Mouse (Mus musculus) gastrocnemius, postnatal 14 days (tissue): ENCODE data around the gene 2410004B18Rik. TPM values are rescaled to one million over a fixed set of nuclear protein-coding genes. Genes with fewer than 3 reads are reported as not detected.
"Not testable (repeated sequence)": the region's sequence is repeated elsewhere in the genome, so short reads cannot be mapped to it uniquely, and the experiment has no call there.

Experiments
- DNase-seq: peaks from one replicate; pipeline ENCODE4 v3.0.0; 2021; ENCODE audit warnings: mixed read lengths
- intact Hi-C: fragments of 180-260 bp; cut with DNase I; formaldehyde crosslinking; loops from one replicate; pipeline ENCODE4 v1.15.1; 2025; ENCODE audit warnings: low total_unique reads
- long read RNA-seq, 2 experiments: library from polyadenylated mRNA; stranded (forward); transcript quantifications; one replicate each; pipeline ENCODE4 v2.0.0; 2021
- total RNA-seq, 2 experiments: library from RNA; stranded (reverse); gene quantifications; 2 replicates each; pipeline ENCODE4 v1.2.3; 2021

2410004B18Rik gene
- total RNA-seq, result 10 to 100 TPM; 12.1 to 15.0 TPM
- long read RNA-seq, experiment 1, transcript 2410004B18Rik-201 (3 exons, 1,547 nt), result major isoform, 18 of 22 reads
- long read RNA-seq, experiment 1, partial matches to known transcripts, result 0 of 22 reads
- long read RNA-seq, experiment 1, other reads (novel, unspliced or antisense), result 0 of 22 reads
- long read RNA-seq, experiment 2, transcript 2410004B18Rik-201 (3 exons, 1,547 nt), result major isoform, 21 of 30 reads
- long read RNA-seq, experiment 2, transcript 2410004B18Rik-207 (3 exons, 724 nt), result minor isoform, 6 of 30 reads
- long read RNA-seq, experiment 2, partial matches to known transcripts, result 1 of 30 reads
- long read RNA-seq, experiment 2, other reads (novel, unspliced or antisense), result 1 of 30 reads

DNA sequence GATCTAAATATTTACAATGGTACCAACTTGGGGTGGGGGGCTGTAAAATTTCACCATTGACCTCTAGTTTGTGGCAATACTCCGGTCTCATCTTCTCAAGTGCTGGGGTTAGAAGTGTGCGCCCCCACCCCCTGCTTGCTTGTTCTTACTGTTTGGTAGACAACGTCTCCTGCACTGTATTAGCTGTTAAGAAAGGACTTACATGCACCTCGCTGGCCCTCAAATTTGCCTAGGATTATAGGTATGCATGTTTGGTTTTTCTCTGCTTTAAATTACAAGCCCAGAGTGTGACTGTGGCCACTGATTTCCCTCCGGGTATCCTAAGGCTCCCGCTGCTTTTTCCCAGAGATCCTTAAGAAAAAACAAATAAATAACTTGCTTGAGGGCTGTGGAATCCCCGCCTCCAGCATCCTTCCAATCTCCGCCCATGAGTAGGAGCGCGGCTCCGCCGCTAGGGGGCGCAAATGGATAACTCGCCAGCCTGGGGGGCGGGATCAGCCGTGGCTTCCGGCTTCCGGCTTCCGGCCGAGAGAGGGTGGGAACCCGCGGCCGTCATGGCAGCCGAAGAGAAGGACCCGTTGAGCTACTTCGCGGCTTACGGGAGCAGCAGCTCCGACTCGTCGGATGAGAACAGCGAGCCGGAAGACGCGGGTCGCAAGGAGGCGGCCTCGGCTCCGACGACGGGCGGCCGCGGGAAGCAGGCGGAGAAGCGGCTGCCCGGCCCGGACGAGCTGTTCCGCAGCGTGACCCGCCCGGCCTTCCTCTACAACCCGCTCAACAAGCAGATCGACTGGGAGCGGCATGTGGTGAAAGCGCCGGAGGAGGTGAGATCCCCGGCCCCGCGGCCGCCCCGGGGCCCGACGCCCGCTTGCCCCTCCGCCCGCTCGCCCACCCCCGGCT lies at the start of gene 2410004B18Rik:
TSS of gene 2410004B18Rik (plus strand) at position 510 of the 900 bp plus-strand sequence.
- intact Hi-C loops, result no loop called here

DNA sequence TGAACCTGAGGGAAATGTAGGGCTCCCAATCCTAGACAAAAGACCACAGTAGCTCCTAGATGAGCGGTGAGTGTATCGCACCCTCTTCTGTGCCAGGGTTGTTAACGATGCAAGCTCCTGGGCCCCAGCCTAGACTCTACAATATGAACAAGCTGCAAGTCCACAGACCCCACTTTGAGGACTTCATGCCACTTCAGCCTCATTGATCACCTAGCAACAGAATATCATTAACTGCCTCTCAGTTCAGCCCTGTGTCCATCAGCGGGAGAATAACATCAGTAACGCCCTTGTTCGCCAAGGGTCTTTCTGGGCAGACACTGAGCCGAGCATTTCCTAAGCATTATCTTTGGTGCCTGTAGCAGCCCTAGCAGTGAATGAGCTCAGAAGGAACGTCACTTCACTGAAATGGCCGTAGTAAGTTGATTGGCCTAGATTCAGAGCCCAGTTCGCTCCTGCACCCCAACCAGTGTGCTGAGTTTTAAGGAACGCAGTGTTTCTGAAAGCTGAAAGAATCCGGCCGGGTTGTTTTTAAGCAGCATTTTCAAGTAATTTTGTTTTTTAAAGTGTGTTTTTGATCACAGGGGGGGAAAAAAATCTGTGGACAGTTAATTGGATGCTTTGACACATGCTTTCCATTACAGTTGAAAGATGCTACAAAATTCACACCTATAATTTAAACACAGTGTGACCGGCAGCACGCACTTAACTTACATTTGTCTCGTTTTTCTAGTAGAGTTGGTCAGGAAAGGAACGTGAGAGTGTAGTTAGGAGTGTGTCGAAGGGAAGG lies 47.3 kb upstream of the 2410004B18Rik start:
- no peak for DNase-seq
- intact Hi-C loops, result no loop called here

More for the DNA sequence above, at the start of gene 2410004B18Rik:
- DNase-seq, result peak; percentile 92

DNA sequence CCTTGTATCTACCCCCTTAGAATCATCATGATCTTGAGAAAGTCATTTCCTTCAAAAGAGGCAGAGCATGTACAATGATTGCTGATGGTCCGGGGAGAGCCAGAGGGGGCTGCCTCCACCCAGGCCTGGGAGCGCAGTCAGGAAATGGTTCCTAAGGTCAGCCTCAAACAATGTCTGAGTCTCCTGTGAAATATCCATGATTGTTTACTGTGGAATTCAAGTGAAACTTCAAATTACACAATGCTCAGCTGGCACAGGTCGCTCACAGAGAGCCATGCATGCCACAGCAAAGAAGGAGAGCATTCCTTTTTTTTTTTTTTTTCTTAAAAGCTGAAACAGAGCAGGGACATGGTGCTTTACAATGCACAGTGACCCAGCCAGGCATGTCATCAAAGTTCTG lies 45.4 kb upstream of the 2410004B18Rik start:
- no peak for DNase-seq
- intact Hi-C loops, result no loop called here

DNA sequence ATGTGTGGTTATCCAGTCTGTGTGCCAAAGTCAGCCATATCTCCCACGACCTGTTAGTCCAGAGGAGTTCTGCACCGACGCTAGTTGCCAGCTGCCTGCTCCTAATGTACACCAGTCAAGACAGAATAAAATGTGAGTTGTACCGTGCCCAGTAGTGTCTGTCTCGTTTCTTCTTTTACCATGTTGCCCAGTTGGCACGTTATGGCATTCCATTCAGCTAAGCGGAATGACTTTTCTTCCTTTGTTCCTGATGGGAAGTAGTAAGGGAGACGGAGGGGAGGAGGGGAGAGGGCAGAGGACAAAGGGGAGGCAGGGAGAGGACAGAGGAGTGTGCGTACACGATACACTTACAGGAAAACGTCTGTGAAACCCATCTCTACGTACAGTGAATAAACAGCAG lies 43.7 kb upstream of the 2410004B18Rik start:
- intact Hi-C loops, result no loop called here
- no peak for DNase-seq

DNA sequence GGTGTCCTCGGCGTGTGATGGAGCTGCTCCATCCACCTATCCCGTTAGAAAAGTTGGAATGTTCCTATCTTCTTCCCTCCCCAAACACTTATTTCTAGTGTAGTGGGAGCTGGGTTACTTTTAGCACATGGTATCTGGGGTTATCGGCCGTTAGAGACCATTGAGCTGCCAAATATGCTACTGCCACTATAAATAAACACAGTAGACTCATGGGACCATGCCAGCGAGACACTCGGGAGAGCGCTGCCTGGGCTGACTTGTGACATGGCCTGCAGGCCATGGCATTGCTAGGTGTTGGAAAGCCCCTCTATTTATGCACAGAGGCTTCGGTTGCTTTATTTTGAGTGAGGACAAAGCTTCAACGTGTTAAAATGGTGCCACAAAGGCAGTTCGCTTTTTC lies 40.1 kb upstream of the 2410004B18Rik start:
- intact Hi-C loops, result no loop called here

DNA sequence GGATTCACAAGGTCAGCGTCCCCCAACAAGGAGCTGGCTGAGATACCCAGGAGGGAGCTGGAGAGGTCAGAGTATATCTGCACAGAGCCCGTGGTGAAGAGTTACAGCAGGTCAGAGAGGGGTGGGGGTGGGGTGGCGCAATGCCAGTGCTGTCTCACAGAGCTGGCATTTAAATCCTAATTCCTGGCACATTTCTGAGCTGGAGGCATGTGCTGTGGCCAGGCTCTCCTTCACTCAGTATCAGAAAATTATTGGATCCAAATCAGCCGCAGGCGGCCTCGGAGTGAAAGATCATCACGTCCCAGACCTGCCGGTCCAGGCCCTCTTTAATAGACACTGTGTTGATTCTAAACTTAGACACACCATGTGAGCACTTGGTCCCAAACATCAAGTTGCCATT lies 38.0 kb upstream of the 2410004B18Rik start:
- intact Hi-C loops, result no loop called here
- peak; percentile 22 for DNase-seq

More for the DNA sequence above, 40.1 kb upstream of the 2410004B18Rik start:
- DNase-seq, result peak; percentile 66

DNA sequence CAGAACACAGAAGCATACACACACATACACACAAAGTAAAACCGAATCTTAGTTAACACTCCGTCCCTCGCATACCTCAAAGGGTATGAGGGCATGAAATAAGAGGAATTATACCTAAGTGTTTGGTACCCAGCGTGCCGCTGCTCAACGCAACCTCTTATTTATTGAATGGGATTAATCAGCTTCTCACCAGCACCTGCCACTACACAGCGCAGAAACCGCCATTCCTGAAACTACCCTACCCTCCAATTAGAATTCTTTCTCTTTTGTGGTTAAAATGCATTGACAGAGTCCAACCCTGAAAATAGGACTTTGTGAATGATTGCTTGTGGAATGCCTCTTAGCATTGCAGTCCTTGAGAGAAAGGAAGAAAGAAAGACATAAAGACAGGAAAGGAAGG lies 34.3 kb upstream of the 2410004B18Rik start:
- no peak for DNase-seq
- intact Hi-C loops, result no loop called here

DNA sequence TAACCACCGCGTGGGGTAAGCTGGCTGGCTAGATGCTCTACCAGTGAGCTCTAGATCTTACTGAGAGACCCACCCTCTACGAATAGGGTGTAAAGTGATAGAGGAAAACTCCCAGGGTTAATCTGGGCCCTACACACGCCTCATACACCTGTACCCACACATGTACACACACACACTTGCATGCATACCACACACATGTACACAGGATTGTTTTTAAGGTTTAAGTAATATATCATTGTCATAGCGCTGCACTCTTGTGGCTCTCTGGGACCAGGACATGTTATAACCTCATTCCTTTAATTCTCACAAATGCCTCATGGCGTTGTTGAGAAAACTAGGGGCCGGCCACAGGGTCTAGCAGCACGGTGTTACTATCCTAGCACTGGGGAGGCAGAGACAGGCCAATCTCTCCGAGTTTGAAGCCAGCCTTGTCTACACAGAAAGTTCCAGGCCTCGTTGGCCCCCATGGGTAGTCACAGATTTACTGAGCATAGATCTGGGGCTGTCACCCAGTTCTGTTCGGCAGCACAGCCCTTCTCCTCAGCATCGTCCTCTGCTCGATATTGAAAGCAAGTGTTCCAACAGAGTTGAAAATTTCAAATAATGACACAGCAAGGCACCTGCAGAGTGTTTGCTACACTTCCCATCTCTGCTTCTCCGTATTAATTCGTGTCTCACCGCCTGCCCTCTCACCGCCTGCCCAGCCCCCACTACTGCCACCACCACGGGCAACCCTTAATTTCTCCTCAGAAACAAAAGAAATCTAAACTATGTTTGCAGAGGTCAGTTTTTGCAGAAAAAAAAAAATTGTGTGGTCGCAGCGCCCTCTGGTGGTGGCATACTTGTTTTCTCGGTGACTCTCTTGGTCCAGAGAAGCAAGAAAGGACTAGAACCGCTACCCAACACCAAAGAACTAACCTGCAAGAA lies 32.7 kb upstream of the 2410004B18Rik start:
- intact Hi-C loops, result loop anchor here (5.0 kb wide), 2 partner anchors 48 to 318 kb away; no protein-coding TSS in a partner anchor
- DNase-seq, result peak; percentile 48

DNA sequence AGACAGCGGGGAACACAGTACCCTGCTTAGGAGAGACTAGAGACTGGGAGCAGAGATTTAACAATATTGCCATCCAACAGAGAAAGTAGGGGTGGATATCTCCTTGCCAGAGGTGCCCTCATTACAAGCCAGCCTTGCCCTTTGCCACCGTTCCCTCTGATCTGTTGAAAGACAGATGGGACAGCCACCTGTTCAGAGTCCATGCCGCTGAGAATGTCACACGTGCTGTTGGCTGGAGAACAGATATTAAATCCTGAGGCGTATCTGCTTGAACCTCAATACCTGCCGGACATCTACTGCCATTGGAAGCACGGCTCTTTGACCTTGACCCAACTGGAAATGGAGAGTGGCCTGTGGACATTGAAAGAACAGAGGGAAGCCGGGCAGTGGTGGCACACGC lies 31.2 kb upstream of the 2410004B18Rik start:
- intact Hi-C loops, result loop anchor here (5.0 kb wide), 2 partner anchors 49 to 319 kb away; no protein-coding TSS in a partner anchor
- no peak for DNase-seq

DNA sequence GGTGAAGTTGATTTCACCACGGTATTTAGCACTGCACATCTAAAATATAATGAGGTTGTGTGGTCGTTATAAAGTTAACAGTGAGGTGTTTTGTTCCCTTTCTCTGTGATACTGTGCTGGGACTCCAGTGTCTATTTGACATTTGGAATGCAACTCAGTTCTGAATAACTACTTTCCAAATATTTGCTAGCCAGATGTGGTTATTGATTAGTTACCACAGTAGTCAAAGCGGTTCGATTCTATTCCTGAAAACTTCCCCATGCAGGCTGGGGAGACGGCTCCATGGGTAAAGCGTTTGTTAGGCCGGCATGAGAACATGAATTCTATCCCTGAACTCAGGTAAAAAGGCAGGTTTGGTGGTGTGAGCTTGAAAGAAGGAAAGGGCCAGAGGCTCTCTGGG lies 25.3 kb upstream of the 2410004B18Rik start:
- intact Hi-C loops, result no loop called here
- DNase-seq, result no peak

DNA sequence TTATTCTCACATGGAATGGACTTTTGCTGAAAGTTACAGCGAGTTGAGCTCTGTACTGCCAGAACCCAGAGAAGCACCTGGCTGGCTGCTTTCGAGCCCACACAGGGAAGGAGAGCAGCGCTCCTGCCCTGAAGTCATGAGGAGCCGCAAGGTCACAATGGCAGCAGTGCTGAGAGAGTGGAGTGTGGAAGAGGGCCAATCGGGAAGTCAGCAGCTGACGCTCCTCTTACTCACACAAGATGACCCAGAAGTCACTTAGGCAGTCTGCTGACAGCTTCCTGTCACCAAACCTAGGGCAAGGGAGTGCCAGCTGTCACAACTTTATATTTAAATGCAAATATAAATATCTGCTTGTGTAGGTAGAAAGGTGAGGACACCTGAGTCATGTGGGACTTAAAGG lies 24.6 kb upstream of the 2410004B18Rik start:
- intact Hi-C loops, result no loop called here
- no peak for DNase-seq

DNA sequence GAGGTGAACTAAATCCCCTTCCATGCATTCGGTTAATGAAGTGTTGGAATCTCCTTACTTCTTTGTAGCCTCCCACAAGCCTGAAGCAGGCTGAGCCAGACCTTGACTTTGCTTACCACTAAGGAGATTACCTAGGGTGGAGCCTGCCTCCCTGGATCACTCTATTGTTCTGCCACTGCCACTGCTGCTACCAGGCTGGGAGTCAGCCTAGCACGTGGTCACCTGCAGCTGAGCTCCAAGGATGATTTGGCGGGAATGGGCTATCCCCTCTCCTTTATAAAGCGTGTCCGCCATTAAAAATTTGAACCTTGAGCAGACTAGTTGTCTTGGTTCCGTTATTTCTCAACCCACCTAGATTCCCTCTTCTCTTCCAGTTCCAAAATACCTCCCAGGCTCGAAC lies 23.9 kb upstream of the 2410004B18Rik start:
- DNase-seq, intact Hi-C loops: not testable (repeated sequence)

DNA sequence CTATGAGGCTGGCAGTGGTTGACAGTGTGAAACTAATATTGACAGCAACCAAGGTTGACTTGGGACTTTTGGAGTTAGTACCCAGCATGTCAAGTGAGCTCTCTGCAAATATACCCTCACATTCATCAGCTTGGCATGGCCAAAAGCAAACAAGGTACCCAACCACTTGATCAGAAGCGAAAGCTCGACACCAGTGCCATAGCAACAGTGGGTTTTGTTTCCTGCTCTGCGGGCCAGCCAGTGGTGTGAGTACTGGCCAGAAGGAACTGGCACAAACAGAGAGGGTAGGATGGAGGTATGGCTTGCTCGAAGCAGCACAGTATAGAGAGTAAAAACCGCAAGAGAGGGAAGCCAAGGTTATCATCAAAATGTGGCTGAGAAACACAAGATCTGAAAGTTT lies 21.4 kb upstream of the 2410004B18Rik start:
- intact Hi-C loops, result no loop called here
- no peak for DNase-seq

DNA sequence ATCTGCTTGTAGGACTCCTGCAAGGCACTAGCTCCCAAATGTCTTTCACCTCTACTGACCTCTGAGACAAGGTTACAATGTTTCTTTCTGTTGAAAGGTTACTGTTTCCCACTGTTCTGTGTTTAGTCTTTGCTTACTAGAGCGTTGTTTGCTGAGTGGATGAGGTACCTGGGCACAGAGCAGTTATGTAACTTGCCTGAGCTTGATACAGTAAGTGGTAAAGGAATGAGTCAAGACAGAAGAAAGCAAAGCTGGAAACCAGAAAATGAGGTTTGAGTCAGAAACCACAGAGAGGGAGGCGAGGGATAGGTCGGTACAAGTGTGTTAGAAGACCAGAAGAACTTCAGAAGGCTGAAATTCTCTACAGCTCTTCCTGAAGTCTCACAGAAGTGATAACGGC lies 21.0 kb upstream of the 2410004B18Rik start:
- no peak for DNase-seq
- intact Hi-C loops, result no loop called here

DNA sequence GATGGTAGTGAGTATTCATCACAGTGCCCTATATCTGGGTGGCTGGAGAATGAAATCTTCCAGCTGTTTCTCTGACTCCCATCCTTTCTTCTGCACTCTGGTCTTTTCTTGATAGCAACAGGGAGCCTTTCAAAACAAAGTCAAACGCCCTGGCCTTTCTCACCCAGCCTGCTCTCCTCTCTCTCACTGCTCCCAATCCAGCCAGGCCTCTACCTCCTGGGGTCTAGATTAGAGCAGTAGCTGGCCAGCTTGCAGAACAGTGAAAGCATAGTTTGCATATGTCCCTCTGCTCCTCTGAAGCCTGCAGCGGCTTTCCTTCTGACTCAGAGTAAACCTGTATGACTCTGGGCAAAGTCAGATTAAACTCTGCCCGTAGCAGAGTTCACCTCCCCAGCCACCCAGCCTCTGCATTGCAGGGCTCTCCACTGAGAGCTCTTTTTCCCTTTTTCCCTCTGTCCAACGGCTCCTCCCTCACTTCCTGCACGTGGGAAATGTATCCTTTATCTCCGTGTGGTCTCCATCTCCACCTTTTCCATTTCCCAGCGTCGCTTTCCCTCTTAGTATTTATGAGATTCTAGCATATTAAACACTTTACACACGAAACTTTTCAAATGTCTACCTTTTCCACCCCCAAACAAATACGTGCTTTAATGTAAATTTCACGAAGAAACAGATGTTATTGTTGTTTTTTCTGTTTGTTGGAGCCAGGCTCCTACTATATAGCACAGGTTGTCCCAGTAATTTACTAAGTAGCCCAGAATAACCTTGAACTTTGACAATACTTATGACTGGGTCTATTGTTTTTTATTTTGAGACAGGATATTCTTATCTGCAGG lies 15.6 kb upstream of the 2410004B18Rik start, which contains the start of gene Bcl10:
TSS of gene Bcl10 (plus strand) at position 786 of the 836 bp plus-strand sequence.
- no peak for DNase-seq
- intact Hi-C loops, result no loop called here

DNA sequence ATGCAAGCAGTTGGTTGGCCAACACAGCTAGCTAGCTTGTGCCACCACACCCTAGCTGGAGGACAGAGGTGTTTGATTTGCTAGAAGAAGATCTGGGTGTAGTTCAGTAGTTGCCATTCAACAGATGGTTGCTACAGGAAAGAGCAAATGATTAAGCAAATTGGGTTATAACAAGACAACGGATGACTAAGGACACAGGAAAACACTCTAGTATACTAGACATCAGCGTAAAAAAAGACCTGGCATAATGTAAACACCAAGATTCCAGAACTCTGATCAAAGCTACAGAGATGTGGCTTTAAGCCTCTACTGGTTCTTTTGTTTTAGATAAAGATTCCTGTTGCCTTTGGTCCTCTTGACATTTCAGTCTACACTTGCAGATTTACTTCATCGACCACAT lies 14.8 kb upstream of the 2410004B18Rik start:
- intact Hi-C loops, result no loop called here
- DNase-seq, result no peak

DNA sequence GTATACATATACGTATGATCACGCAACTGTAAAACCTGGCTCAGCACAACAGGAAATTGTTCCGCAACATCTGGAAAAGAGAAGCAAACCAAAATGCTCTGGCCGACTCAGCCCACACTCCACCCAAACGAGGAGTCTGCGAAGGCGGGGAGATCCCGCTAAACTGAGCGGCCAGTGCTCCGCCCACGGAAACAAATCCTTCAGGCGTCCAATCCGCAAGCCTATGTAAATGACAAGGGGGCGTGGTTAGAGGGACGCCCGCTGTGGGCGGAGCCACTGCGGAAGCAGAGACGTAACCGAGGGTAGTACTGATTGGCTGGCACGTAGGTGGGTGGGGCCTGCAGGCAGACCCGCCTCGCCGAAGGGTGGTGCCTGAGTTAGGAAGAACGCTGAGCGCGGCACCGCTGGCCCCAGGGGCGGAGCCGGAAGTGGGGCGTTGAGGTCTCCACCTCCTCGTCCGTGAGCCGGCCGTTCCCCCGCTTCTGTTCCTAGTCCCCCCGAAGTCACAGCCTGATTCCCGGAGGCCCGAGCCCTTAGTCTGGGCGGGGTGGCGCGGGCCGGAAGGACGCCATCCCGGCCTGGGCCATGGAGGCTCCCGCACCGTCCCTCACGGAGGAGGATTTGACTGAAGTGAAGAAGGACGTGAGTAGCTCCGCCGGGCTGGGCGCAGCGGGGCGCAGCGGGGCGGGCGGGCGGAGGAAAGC lies 13.8 kb upstream of the 2410004B18Rik start:
- intact Hi-C loops, result no loop called here
- peak; percentile 100 for DNase-seq
